In genomic region chr12:107464731-107465130, GRCm38 (mm10) we compare ENCODE assay signal across 10 mouse cellular contexts. TPM values are rescaled to one million over a fixed set of nuclear protein-coding genes. Genes with fewer than 3 reads are reported as not detected.
A peak's percentile ranks its signal among the peaks of the same experiment; 100 is the strongest.
DNase-seq lines count a peak whose midpoint lies in the region; ATAC-seq and TF ChIP-seq lines count a peak whose summit lies in the region.
"Had no signal": no experiment of that assay in that cellular context is flagged by ENCODE, and none has a peak within 500 bp of the region (broad histone marks: within the 10 kb centered on the region; RNA-seq: fewer than 3 reads in every experiment).

No protein-coding gene starts in this region.

- ATAC-seq in embryonic facial prominence, embryonic 11.5 days (replicated peaks; ENCODE audit: insufficient number of reproducible peaks, low FRiP score, low TSS enrichment, low read depth): no peak
- no peak for ATAC-seq in lung, postnatal 0 days
- no peak for ATAC-seq in erythroid progenitor cell, adult 5-6 weeks (replicated peaks; ENCODE audit: low FRiP score, poor library complexity, severe bottlenecking)

- TF ChIP-seq EP300 in lung, postnatal 0 days (IDR thresholded peaks at IDR 0.05): no peak

- no peak overlapping the region for H3K27ac ChIP-seq in embryonic facial prominence, embryonic 11.5 days (replicated peaks; ENCODE audit: low read depth, low read length)
- H3K27ac ChIP-seq in lung, postnatal 0 days (ENCODE audit: low read length): no peak overlapping the region

- no peak overlapping the region for H3K4me2 ChIP-seq in embryonic facial prominence, embryonic 11.5 days (ENCODE audit: low read depth, low read length)
- no peak overlapping the region for H3K4me2 ChIP-seq in lung, postnatal 0 days (replicated peaks; ENCODE audit: low read depth, low read length)

- peak; percentile 26 for DNase-seq in layer of hippocampus, postnatal 10 days (ENCODE audit: low spot score in 2 of 2)
- DNase-seq in layer of hippocampus, postnatal 14 days (ENCODE audit: low spot score in 2 of 2): no peak
- peak; percentile 59 for DNase-seq in ZHBTc4 (ENCODE audit: low read depth, low spot score)
- DNase-seq in embryonic facial prominence, embryonic 11.5 days (ENCODE audit: low spot score): peak; percentile 87
- DNase-seq in lung, postnatal 0 days (ENCODE audit: low spot score): peak; percentile 66
- peak; percentile 47 to 65 for DNase-seq in urinary bladder, postnatal 36 days (ENCODE audit: low spot score in 2 of 2)
- DNase-seq in B cell, adult 2 months: no peak

- no peak overlapping the region for H3K9ac ChIP-seq in embryonic facial prominence, embryonic 11.5 days (replicated peaks; ENCODE audit: low read length)
- no peak overlapping the region for H3K9ac ChIP-seq in lung, postnatal 0 days (replicated peaks; ENCODE audit: low read depth)

- no peaks in the 10 kb centered on the region for H3K4me1 ChIP-seq in embryonic facial prominence, embryonic 11.5 days (ENCODE audit: control insufficient read depth, insufficient read depth, low read length)
- H3K4me1 ChIP-seq in lung, postnatal 0 days (ENCODE audit: insufficient read depth, low read depth, low read length): no peaks in the 10 kb centered on the region

- no peaks in the 10 kb centered on the region for H3K9me3 ChIP-seq in embryonic facial prominence, embryonic 11.5 days (replicated peaks; ENCODE audit: control insufficient read depth, low read length)
- no peaks in the 10 kb centered on the region for H3K9me3 ChIP-seq in lung, postnatal 0 days (ENCODE audit: low read length)

- H3K4me3 ChIP-seq in embryonic facial prominence, embryonic 11.5 days (ENCODE audit: low read depth, low read length): no peak overlapping the region
- H3K4me3 ChIP-seq in lung, postnatal 0 days (ENCODE audit: low read depth, low read length): no peak overlapping the region

- 15% methylated on average over 5 of the region's 5 CpGs for WGBS in embryonic facial prominence, embryonic 11.5 days
- 8% methylated on average over 5 of the region's 5 CpGs for WGBS in lung, postnatal 0 days

- no peak for TF ChIP-seq CTCF in lung, postnatal 0 days (IDR thresholded peaks at IDR 0.05)

- H3K27me3 ChIP-seq in embryonic facial prominence, embryonic 11.5 days (ENCODE audit: control insufficient read depth, insufficient read depth, low read length): no peaks in the 10 kb centered on the region
- H3K27me3 ChIP-seq in lung, postnatal 0 days (replicated peaks; ENCODE audit: insufficient read depth, low read length): no peaks in the 10 kb centered on the region

- H3K36me3 ChIP-seq in embryonic facial prominence, embryonic 11.5 days (replicated peaks; ENCODE audit: control insufficient read depth, insufficient read depth, low read depth, low read length): no peaks in the 10 kb centered on the region
- no peaks in the 10 kb centered on the region for H3K36me3 ChIP-seq in lung, postnatal 0 days (ENCODE audit: insufficient read depth, low read length)

RNA-seq across cellular contexts. Expression of gene 3110018I06Rik, which starts 23.7 kb away (rescaled TPM):
- total RNA-seq in layer of hippocampus, postnatal 10 days (2021): not detected
- not detected for total RNA-seq in layer of hippocampus, postnatal 14 days (2021)
- polyA plus RNA-seq in embryonic facial prominence, embryonic 11.5 days (2014; fragmentation: Nextera tagmentation; extraction: Ambion mirVana): not detected in 2 replicates
- not detected in 2 replicates for polyA plus RNA-seq in lung, postnatal 0 days (2015; fragmentation: Nextera tagmentation; extraction: Ambion mirVana)
- not detected in 2 replicates for total RNA-seq in erythroid progenitor cell, adult 5-6 weeks (2015; ENCODE audit: low replicate concordance)
- total RNA-seq in erythroid progenitor cell, adult 5-6 weeks (2017; ENCODE audit: low replicate concordance): not detected in 2 replicates
- polyA plus RNA-seq: liver, embryonic 16.5 days; stomach, embryonic 14.5 days had no signal

Comparison
In these comparisons a context has a peak if more than half of its experiments do, and no peak if none do; other contexts are left out.
1. DNase-seq: peak in layer of hippocampus, postnatal 10 days (2 of 2), ZHBTc4 (single experiment), embryonic facial prominence, embryonic 11.5 days (single experiment), lung, postnatal 0 days (single experiment) and urinary bladder, postnatal 36 days (2 of 2); none in layer of hippocampus, postnatal 14 days (0 of 2) and B cell, adult 2 months (0 of 2).